Mouse (Mus musculus) liver, embryonic 14.5 days (tissue): ENCODE measurements around the gene Rhot2.

Source experiments
- CTCF ChIP-seq: IDR thresholded peaks from 2 replicates; pipeline ENCODE4 v1.5.1; 2016; ENCODE audit warnings: antibody characterized with exemption, low read depth, control low read depth
- EP300 ChIP-seq: IDR thresholded peaks from 2 replicates; pipeline ENCODE4 v1.6.1; 2016; ENCODE audit warnings: antibody characterized with exemption, low read depth

GRCm38 (mm10) chr17:25830200-25830753 lies 14.4 kb downstream of the Rhot2 start:
- TF ChIP-seq CTCF (no peak), EP300 (no peak)
